Mouse (Mus musculus) stomach, embryonic 15.5 days (tissue): ENCODE data around the gene Smyd3. TPM values are rescaled to one million over a fixed set of nuclear protein-coding genes. Genes with fewer than 3 reads are reported as not detected.

Experiments used
- ATAC-seq: fragments of 200-750 bp; cut with Nextera tagmentation; 2 replicates; pipeline ENCODE4 v1.8.0; 2017; ENCODE audit warnings: low read depth, moderate number of reproducible peaks, moderate TSS enrichment; ENCODE audit not compliant: insufficient read depth, low FRiP score
- H3K27ac ChIP-seq: fragments of 300-500 bp; sonication (generic); 2 replicates; pipeline ENCODE4 v1.5.1; 2015; ENCODE audit warnings: mild to moderate bottlenecking, inconsistent platforms
- H3K27me3 ChIP-seq: fragments of 300-500 bp; sonication (generic); replicated peaks from 2 replicates; pipeline ENCODE4 v1.6.1; 2015; ENCODE audit warnings: inconsistent platforms
- H3K36me3 ChIP-seq: fragments of 300-500 bp; sonication (generic); 2 replicates; pipeline ENCODE4 v1.6.1; 2015; ENCODE audit warnings: inconsistent platforms
- H3K4me1 ChIP-seq: fragments of 300-500 bp; sonication (generic); 2 replicates; pipeline ENCODE4 v1.6.1; 2015; ENCODE audit warnings: inconsistent platforms
- H3K4me2 ChIP-seq: fragments of 300-500 bp; sonication (generic); 2 replicates; pipeline ENCODE4 v1.6.1; 2015; ENCODE audit warnings: mild to moderate bottlenecking, inconsistent platforms
- H3K4me3 ChIP-seq: fragments of 300-500 bp; sonication (generic); replicated peaks from 2 replicates; pipeline ENCODE4 v1.5.1; 2015; ENCODE audit warnings: inconsistent platforms
- H3K9ac ChIP-seq: fragments of 300-500 bp; sonication (generic); 2 replicates; pipeline ENCODE4 v1.6.1; 2015; ENCODE audit warnings: inconsistent platforms
- H3K9me3 ChIP-seq: fragments of 300-500 bp; sonication (generic); 2 replicates; pipeline ENCODE4 v1.6.1; 2016; ENCODE audit warnings: inconsistent platforms
- WGBS: fragments of 180-500 bp; shearing (Covaris S2); methylation state at CpG from one replicate; pipeline ENCODE4 v1.1.7; 2015; 5-methylcytosine and 5-hydroxymethylcytosine counted together
- polyA plus RNA-seq: library from polyadenylated mRNA; unstranded; fragments of >200 nt; fragmentation: Nextera tagmentation; extraction: Ambion mirVana; gene quantifications from 2 replicates; pipeline ENCODE4 v1.2.1, GENCODE M21; 2015

The Smyd3 gene
- polyA plus RNA-seq, 1 experiment from 2014 or later, result 19.6 TPM

GRCm38 (mm10) chr1:179477157-179477902, 40.5 kb downstream of the Smyd3 start:
- Histone ChIP-seq H3K4me3 (no peak overlapping the region), H3K9me3 (no peaks in the 10 kb centered on the region), H3K4me2 (no peak overlapping the region), H3K4me1 (no peaks in the 10 kb centered on the region), H3K36me3 (0 out of 2 replicates have a peak, but pooled peaks cover 3% of the 10 kb centered on the region), H3K27me3 (no peaks in the 10 kb centered on the region), H3K27ac (no peak overlapping the region), H3K9ac (no peak overlapping the region)
- 68% methylated on average over 5 of the region's 5 CpGs for WGBS
- peak; percentile 60; the same call in 1 of the 2 replicates for ATAC-seq

GRCm38 (mm10) chr1:179476461-179477156, 41.2 kb downstream of the Smyd3 start:
- Histone ChIP-seq H3K4me3 (no peak overlapping the region), H3K4me1 (no peaks in the 10 kb centered on the region), H3K9ac (no peak overlapping the region), H3K9me3 (no peaks in the 10 kb centered on the region), H3K27ac (no peak overlapping the region), H3K27me3 (no peaks in the 10 kb centered on the region), H3K4me2 (no peak overlapping the region), H3K36me3 (0 out of 2 replicates have a peak, but pooled peaks cover 3% of the 10 kb centered on the region)
- no peak for ATAC-seq
- WGBS, result 61% methylated on average over 6 of the region's 6 CpGs

- WGBS, result 84% methylated on average over 8 of the region's 8 CpGs
- Histone ChIP-seq H3K36me3 (0 out of 2 replicates have a peak, but pooled peaks cover 3% of the 10 kb centered on the region), H3K9ac (no peak overlapping the region), H3K27me3 (no peaks in the 10 kb centered on the region), H3K4me1 (no peaks in the 10 kb centered on the region), H3K4me3 (no peak overlapping the region), H3K4me2 (no peak overlapping the region), H3K27ac (no peak overlapping the region), H3K9me3 (no peaks in the 10 kb centered on the region)
- ATAC-seq, result no peak
These were observed 43.1 kb downstream of the Smyd3 start for GRCm38 (mm10) chr1:179474776-179475175.

- Histone ChIP-seq H3K4me3 (no peak overlapping the region), H3K4me2 (no peak overlapping the region), H3K36me3 (0 out of 2 replicates have a peak, but pooled peaks cover 3% of the 10 kb centered on the region), H3K27ac (no peak overlapping the region), H3K4me1 (no peaks in the 10 kb centered on the region), H3K9me3 (no peaks in the 10 kb centered on the region), H3K9ac (no peak overlapping the region), H3K27me3 (no peaks in the 10 kb centered on the region)
- no peak for ATAC-seq
- WGBS, result 54% methylated on average over 17 of the region's 17 CpGs
These were observed 43.8 kb downstream of the Smyd3 start for GRCm38 (mm10) chr1:179473920-179474643.

- Histone ChIP-seq H3K36me3 (0 out of 2 replicates have a peak, but pooled peaks cover 3% of the 10 kb centered on the region), H3K4me3 (no peak overlapping the region), H3K4me1 (no peaks in the 10 kb centered on the region), H3K27me3 (no peaks in the 10 kb centered on the region), H3K4me2 (no peak overlapping the region), H3K9me3 (no peaks in the 10 kb centered on the region), H3K27ac (no peak overlapping the region), H3K9ac (no peak overlapping the region)
- WGBS, result 81% methylated on average over 8 of the region's 8 CpGs
- no peak for ATAC-seq
These were observed 49.9 kb downstream of the Smyd3 start for GRCm38 (mm10) chr1:179467970-179468369.

GRCm38 (mm10) chr1:179462376-179462775, 55.5 kb downstream of the Smyd3 start:
- Histone ChIP-seq H3K9me3 (no peaks in the 10 kb centered on the region), H3K4me1 (peaks cover 7% of the 10 kb centered on the region; the same call in 1 of the 2 replicates), H3K36me3 (no peaks in the 10 kb centered on the region), H3K27ac (no peak overlapping the region), H3K4me3 (no peak overlapping the region), H3K4me2 (no peak overlapping the region), H3K27me3 (no peaks in the 10 kb centered on the region), H3K9ac (no peak overlapping the region)
- WGBS, result 84% methylated on average over 5 of the region's 5 CpGs
- no peak for ATAC-seq

- no peak overlapping the region for H3K4me2 ChIP-seq
- H3K9ac ChIP-seq, result no peak overlapping the region
- no peak overlapping the region for H3K4me3 ChIP-seq
- no peaks in the 10 kb centered on the region for H3K36me3 ChIP-seq
- H3K4me1 ChIP-seq, result peaks cover 9% of the 10 kb centered on the region; the same call in 1 of the 2 replicates
- no peak overlapping the region for H3K27ac ChIP-seq
- no peak for ATAC-seq
- no peaks in the 10 kb centered on the region for H3K27me3 ChIP-seq
- WGBS, result 61% methylated on average over 22 of the region's 22 CpGs
- no peaks in the 10 kb centered on the region for H3K9me3 ChIP-seq
These were observed 56.6 kb downstream of the Smyd3 start for GRCm38 (mm10) chr1:179461019-179461814.

- Histone ChIP-seq H3K4me1 (peaks cover 12% of the 10 kb centered on the region; the same call in 1 of the 2 replicates), H3K9me3 (no peaks in the 10 kb centered on the region), H3K4me3 (no peak overlapping the region), H3K27ac (peak overlapping the region; percentile 33; the same call in 1 of the 2 replicates), H3K9ac (no peak overlapping the region), H3K4me2 (no peak overlapping the region), H3K36me3 (no peaks in the 10 kb centered on the region), H3K27me3 (no peaks in the 10 kb centered on the region)
- no peak for ATAC-seq
- WGBS, result 53% methylated on average over 10 of the region's 10 CpGs
These were observed 58.9 kb downstream of the Smyd3 start for GRCm38 (mm10) chr1:179458987-179459368.

- H3K36me3 ChIP-seq, result no peaks in the 10 kb centered on the region
- peak overlapping the region; percentile 33; the same call in 1 of the 2 replicates for H3K27ac ChIP-seq
- 28% methylated on average over 9 of the region's 9 CpGs for WGBS
- no peaks in the 10 kb centered on the region for H3K9me3 ChIP-seq
- H3K4me2 ChIP-seq, result no peak overlapping the region
- no peak for ATAC-seq
- H3K4me3 ChIP-seq, result no peak overlapping the region
- peaks cover 12% of the 10 kb centered on the region; the same call in 1 of the 2 replicates for H3K4me1 ChIP-seq
- no peak overlapping the region for H3K9ac ChIP-seq
- H3K27me3 ChIP-seq, result no peaks in the 10 kb centered on the region
These were observed 59.4 kb downstream of the Smyd3 start for GRCm38 (mm10) chr1:179458236-179458986.

GRCm38 (mm10) chr1:179454600-179454999, 63.2 kb downstream of the Smyd3 start:
- ATAC-seq, result no peak
- 64% methylated on average over 6 of the region's 6 CpGs for WGBS
- Histone ChIP-seq H3K36me3 (no peaks in the 10 kb centered on the region), H3K9ac (no peak overlapping the region), H3K4me1 (peaks cover 10% of the 10 kb centered on the region; the same call in 1 of the 2 replicates), H3K27ac (no peak overlapping the region), H3K4me3 (no peak overlapping the region), H3K27me3 (no peaks in the 10 kb centered on the region), H3K9me3 (no peaks in the 10 kb centered on the region), H3K4me2 (no peak overlapping the region)
